Mouse (Mus musculus): ENCODE results near the gene Msmo1. TPM values are rescaled to one million over a fixed set of nuclear protein-coding genes. Genes with fewer than 3 reads are reported as not detected.

Msmo1 gene
- total and polyA plus RNA-seq, 3 experiments: 50.6 to 359 (median 107) TPM

GRCm38 (mm10) chr8:64769586-64769985 is 36.0 kb upstream of the Msmo1 start:
- no peaks in the 10 kb centered on the region for H3K9me3 ChIP-seq (replicated peaks; ENCODE audit: low read length)
- H3K4me3 ChIP-seq (replicated peaks in 1 of 3; ENCODE audit: low read depth in 2 of 3, low read length in 2 of 3, poor library complexity in 1 of 3): no peak overlapping the region
- peaks cover 8 to 56% of the 10 kb centered on the region in 2 experiments for H3K36me3 ChIP-seq (replicated peaks in 1 of 2; ENCODE audit: control insufficient read depth in 1 of 2, insufficient read depth in 1 of 2, low read length in 1 of 2)
- H3K4me2 ChIP-seq (ENCODE audit: insufficient read depth, low read depth, poor library complexity, severe bottlenecking): no peak overlapping the region
- no peak overlapping the region for H3K9ac ChIP-seq (ENCODE audit: insufficient read depth, low read depth)
- H3K79me2 ChIP-seq (replicated peaks; ENCODE audit: control insufficient read depth, extremely low read depth, insufficient read depth, poor library complexity, severe bottlenecking): no peaks in the 10 kb centered on the region
- TF ChIP-seq MAX (IDR thresholded peaks at IDR 0.05; ENCODE audit: low read length) (no peak), CHD1 (IDR thresholded peaks at IDR 0.05; ENCODE audit: low read depth, low read length) (no peak), PAX5 (IDR thresholded peaks at IDR 0.05; ENCODE audit: low read length) (no peak), MYC (IDR thresholded peaks at IDR 0.05; ENCODE audit: low read depth, low read length) (no peak), MEF2A (IDR thresholded peaks at IDR 0.05; ENCODE audit: borderline replicate concordance, low read depth, low read length) (no peak)
- no peak overlapping the region for H3K27ac ChIP-seq (ENCODE audit: insufficient read depth, low read depth)
- in situ Hi-C loops (cut with MboI; ENCODE audit: low pct_ligation_motif_present, low pct_unique_long_range_greater_than_20kb, low sequenced_read_pairs) (no loop called here), dilution Hi-C loops (cut with MboI; ENCODE audit: extremely low pct_ligation_motif_present, extremely low pct_unique_long_range_greater_than_20kb, low sequenced_read_pairs) (no loop called here)
- no peaks in the 10 kb centered on the region for H3K27me3 ChIP-seq (replicated peaks)
- H3K4me1 ChIP-seq (ENCODE audit: control insufficient read depth in 1 of 2, insufficient read depth in 2 of 2): no peaks in the 10 kb centered on the region
- no peak for DNase-seq (ENCODE audit: extremely low read depth)

DNA sequence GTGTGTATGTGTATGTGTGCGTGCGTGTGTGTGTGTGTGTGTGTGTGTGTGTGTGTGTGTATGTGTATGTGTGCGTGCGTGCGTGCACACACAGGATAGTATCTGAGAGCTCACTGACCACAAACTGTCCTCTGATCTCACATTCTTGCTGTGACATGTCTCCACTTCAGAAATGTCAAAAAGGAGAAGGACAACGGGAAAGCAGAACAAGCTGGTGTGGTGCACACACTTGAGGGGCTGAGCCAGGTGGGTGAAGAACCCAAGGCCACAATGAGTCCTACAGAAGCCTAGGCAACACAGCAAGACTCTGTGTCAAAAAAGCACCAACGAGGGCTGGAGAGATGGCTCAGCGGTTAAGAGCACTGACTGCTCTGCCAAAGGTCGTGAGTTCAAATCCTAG is 35.1 kb upstream of the Msmo1 start:
- in situ Hi-C loops (cut with MboI; ENCODE audit: low pct_ligation_motif_present, low pct_unique_long_range_greater_than_20kb, low sequenced_read_pairs) (no loop called here), dilution Hi-C loops (cut with MboI; ENCODE audit: extremely low pct_ligation_motif_present, extremely low pct_unique_long_range_greater_than_20kb, low sequenced_read_pairs) (no loop called here)
- Histone ChIP-seq H3K4me1 (ENCODE audit: control insufficient read depth in 1 of 2, insufficient read depth in 2 of 2) (no peaks in the 10 kb centered on the region), H3K27me3 (replicated peaks) (no peaks in the 10 kb centered on the region), H3K36me3 (replicated peaks in 1 of 2; ENCODE audit: control insufficient read depth in 1 of 2, insufficient read depth in 1 of 2, low read length in 1 of 2) (peaks cover 5 to 53% of the 10 kb centered on the region in 2 experiments), H3K4me3 (replicated peaks in 1 of 3; ENCODE audit: low read depth in 2 of 3, low read length in 2 of 3, poor library complexity in 1 of 3) (no peak overlapping the region), H3K27ac (ENCODE audit: insufficient read depth, low read depth) (no peak overlapping the region), H3K9ac (ENCODE audit: insufficient read depth, low read depth) (no peak overlapping the region), H3K79me2 (replicated peaks; ENCODE audit: control insufficient read depth, extremely low read depth, insufficient read depth, poor library complexity, severe bottlenecking) (no peaks in the 10 kb centered on the region), H3K4me2 (ENCODE audit: insufficient read depth, low read depth, poor library complexity, severe bottlenecking) (no peak overlapping the region), H3K9me3 (replicated peaks; ENCODE audit: low read length) (no peaks in the 10 kb centered on the region)
- no peak for DNase-seq (ENCODE audit: extremely low read depth)
- TF ChIP-seq MAX (IDR thresholded peaks at IDR 0.05; ENCODE audit: low read length) (no peak), KAT2A (IDR thresholded peaks at IDR 0.05; ENCODE audit: insufficient replicate concordance, low read length) (no peak)

GRCm38 (mm10) chr8:64767047-64767446 is 33.5 kb upstream of the Msmo1 start:
- in situ Hi-C loops (cut with MboI; ENCODE audit: low pct_ligation_motif_present, low pct_unique_long_range_greater_than_20kb, low sequenced_read_pairs): no loop called here
- peaks cover 5 to 58% of the 10 kb centered on the region in 2 experiments for H3K36me3 ChIP-seq (replicated peaks in 1 of 2; ENCODE audit: control insufficient read depth in 1 of 2, insufficient read depth in 1 of 2, low read length in 1 of 2)
- no peak for DNase-seq (ENCODE audit: extremely low read depth)
- no peak overlapping the region for H3K27ac ChIP-seq (ENCODE audit: insufficient read depth, low read depth)
- no peak overlapping the region for H3K9ac ChIP-seq (ENCODE audit: insufficient read depth, low read depth)
- no peak overlapping the region for H3K4me2 ChIP-seq (ENCODE audit: insufficient read depth, low read depth, poor library complexity, severe bottlenecking)
- dilution Hi-C loops (cut with MboI; ENCODE audit: extremely low pct_ligation_motif_present, extremely low pct_unique_long_range_greater_than_20kb, low sequenced_read_pairs): no loop called here
- no peaks in the 10 kb centered on the region for H3K27me3 ChIP-seq (replicated peaks)
- no peaks in the 10 kb centered on the region for H3K9me3 ChIP-seq (replicated peaks; ENCODE audit: low read length)
- no peak overlapping the region for H3K4me3 ChIP-seq (replicated peaks in 1 of 3; ENCODE audit: low read depth in 2 of 3, low read length in 2 of 3, poor library complexity in 1 of 3)
- H3K4me1 ChIP-seq (ENCODE audit: control insufficient read depth in 1 of 2, insufficient read depth in 2 of 2): no peaks in the 10 kb centered on the region
- no peaks in the 10 kb centered on the region for H3K79me2 ChIP-seq (replicated peaks; ENCODE audit: control insufficient read depth, extremely low read depth, insufficient read depth, poor library complexity, severe bottlenecking)
- TF ChIP-seq TBP (conservative IDR thresholded peaks at IDR 0.05; ENCODE audit: low read depth, low read length): no peak
- no peak for TF ChIP-seq IRF4 (IDR thresholded peaks at IDR 0.05; ENCODE audit: low read depth, low read length)
- no peak for TF ChIP-seq E2F4 (IDR thresholded peaks at IDR 0.05; ENCODE audit: insufficient replicate concordance, low read depth, low read length)
- TF ChIP-seq TCF12 (IDR thresholded peaks at IDR 0.05; ENCODE audit: low read depth, low read length): no peak

Measured in CH12.LX (cell line).